15 mouse cellular contexts compared by ENCODE assay signal in the genomic region with DNA sequence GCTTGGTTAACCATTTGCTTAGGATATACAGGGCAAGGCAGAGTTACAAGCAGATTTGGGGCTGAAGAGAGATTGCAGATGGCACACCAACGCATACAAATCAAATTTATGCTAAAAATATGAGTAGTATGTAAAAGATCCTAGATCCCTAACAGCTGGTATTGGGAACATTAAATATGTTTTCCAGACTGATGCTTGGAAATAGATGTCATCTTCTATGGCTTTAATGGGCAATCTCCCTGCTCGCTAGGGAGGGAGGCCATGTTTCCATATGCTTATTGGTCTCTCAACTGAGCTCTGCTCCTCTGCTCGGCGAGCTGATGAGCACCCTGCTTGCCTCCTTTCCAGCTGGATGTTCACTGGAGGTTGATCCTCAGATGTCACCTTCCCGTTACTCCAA.
"Had no signal": no experiment of that assay in that cellular context is flagged by ENCODE, and none has a peak within 500 bp of the region (broad histone marks: within the 10 kb centered on the region; RNA-seq: fewer than 3 reads in every experiment).

No protein-coding gene starts in this region.

- ATAC-seq: intestine, embryonic 16.5 days; liver, postnatal 0 days; lung, postnatal 0 days; midbrain, embryonic 15.5 days had no signal

- DNase-seq: kidney, adult 18-20 months; kidney, adult 9 months; kidney, postnatal 14 days; kidney, postnatal 4 days; left cerebral cortex, postnatal 4 days; liver, postnatal 0 days; lung, embryonic 14.5 days; right cerebral cortex, adult 18-20 months; right cerebral cortex, postnatal 14 days; right cerebral cortex, postnatal 4 days; thymus, adult 18-20 months; thymus, postnatal 36 days had no signal
